Mouse (Mus musculus) megakaryocyte, embryonic 14.5 days (primary cell): ENCODE data around the gene Haao. TPM values are rescaled to one million over a fixed set of nuclear protein-coding genes. Genes with fewer than 3 reads are reported as not detected.
"Not testable (repeated sequence)": the region's sequence is repeated elsewhere in the genome, so short reads cannot be mapped to it uniquely, and the experiment has no call there.

Experiments
- H3K27me3 ChIP-seq: replicated peaks from 2 replicates; pipeline ENCODE3; 2012; ENCODE audit warnings: inconsistent platforms
- H3K36me3 ChIP-seq: replicated peaks from 2 replicates; pipeline ENCODE3; 2012; ENCODE audit warnings: low read length, inconsistent platforms, mixed read lengths
- H3K4me1 ChIP-seq: 2 replicates; pipeline ENCODE4 v1.6.1; 2012; ENCODE audit warnings: inconsistent platforms
- H3K4me3 ChIP-seq: replicated peaks from 2 replicates; pipeline ENCODE3; 2012; ENCODE audit warnings: moderate library complexity, mild to moderate bottlenecking, inconsistent platforms
- H3K9me3 ChIP-seq: 2 replicates; pipeline ENCODE4 v1.6.1; 2012; ENCODE audit warnings: inconsistent platforms
- FLI1 ChIP-seq: IDR thresholded peaks from 2 replicates; pipeline ENCODE4 v1.6.1; 2012; ENCODE audit warnings: low read length, inconsistent platforms, mixed read lengths
- GATA1 ChIP-seq: IDR thresholded peaks from 3 replicates; pipeline ENCODE4 v1.6.1; 2012; ENCODE audit warnings: mixed read lengths, low read length, inconsistent platforms, borderline replicate concordance
- polyA plus RNA-seq: library from polyadenylated mRNA; stranded (reverse); fragments of >175 nt; gene quantifications from 2 replicates; pipeline ENCODE4 v1.2.3, GENCODE M21; 2012; ENCODE audit warnings: low replicate concordance; ENCODE audit not compliant: insufficient read depth

Haao gene
- polyA plus RNA-seq, 1 experiment, result 1.9 TPM

- no peaks in the 10 kb centered on the region for H3K36me3 ChIP-seq
- TF ChIP-seq GATA1 (no peak), FLI1 (no peak)
- H3K4me1 ChIP-seq, result peaks cover 24% of the 10 kb centered on the region
- H3K27me3 ChIP-seq, result peaks cover 30% of the 10 kb centered on the region
- no peaks in the 10 kb centered on the region for H3K9me3 ChIP-seq
- no peak overlapping the region for H3K4me3 ChIP-seq
Observed at GRCm38 (mm10) chr17:83871354-83871753, 23.6 kb upstream of the Haao start.

GRCm38 (mm10) chr17:83870385-83870784 lies 22.6 kb upstream of the Haao start:
- Histone ChIP-seq H3K9me3 (no peaks in the 10 kb centered on the region), H3K4me1 (peaks cover 24% of the 10 kb centered on the region), H3K27me3 (peaks cover 22% of the 10 kb centered on the region), H3K36me3 (no peaks in the 10 kb centered on the region), H3K4me3 (no peak overlapping the region)
- no peak for TF ChIP-seq GATA1
- TF ChIP-seq FLI1, result no peak

GRCm38 (mm10) chr17:83866582-83866981 lies 18.8 kb upstream of the Haao start:
- no peaks in the 10 kb centered on the region for H3K9me3 ChIP-seq
- peaks cover 18% of the 10 kb centered on the region for H3K4me1 ChIP-seq
- H3K36me3 ChIP-seq, result no peaks in the 10 kb centered on the region
- H3K4me3 ChIP-seq, result no peak overlapping the region
- peaks cover 17% of the 10 kb centered on the region for H3K27me3 ChIP-seq
- TF ChIP-seq FLI1 (no peak), GATA1 (no peak)

GRCm38 (mm10) chr17:83865366-83865765 lies 17.6 kb upstream of the Haao start:
- Histone ChIP-seq H3K36me3 (no peaks in the 10 kb centered on the region), H3K4me1 (peaks cover 15% of the 10 kb centered on the region), H3K9me3 (no peaks in the 10 kb centered on the region), H3K27me3 (peaks cover 17% of the 10 kb centered on the region), H3K4me3 (no peak overlapping the region)
- TF ChIP-seq GATA1 (no peak), FLI1 (no peak)

- H3K36me3 ChIP-seq, result no peaks in the 10 kb centered on the region
- peak overlapping the region; percentile 97 for H3K4me3 ChIP-seq
- no peaks in the 10 kb centered on the region for H3K9me3 ChIP-seq
- peaks cover 2% of the 10 kb centered on the region for H3K27me3 ChIP-seq
- TF ChIP-seq GATA1, result no peak
- TF ChIP-seq FLI1, result no peak
- peaks cover 22% of the 10 kb centered on the region for H3K4me1 ChIP-seq
Observed at GRCm38 (mm10) chr17:83862134-83862881, 14.5 kb upstream of the Haao start.

- peak overlapping the region; percentile 97 for H3K4me3 ChIP-seq
- peaks cover 2% of the 10 kb centered on the region for H3K27me3 ChIP-seq
- TF ChIP-seq FLI1, result no peak
- TF ChIP-seq GATA1, result no peak
- H3K4me1 ChIP-seq, result peaks cover 27% of the 10 kb centered on the region
- H3K9me3 ChIP-seq, result no peaks in the 10 kb centered on the region
- no peaks in the 10 kb centered on the region for H3K36me3 ChIP-seq
Observed at GRCm38 (mm10) chr17:83861444-83862133, 13.8 kb upstream of the Haao start.

GRCm38 (mm10) chr17:83860968-83861367 lies 13.2 kb upstream of the Haao start:
- H3K4me1 ChIP-seq, result peaks cover 27% of the 10 kb centered on the region
- H3K4me3 ChIP-seq, result peak overlapping the region; percentile 97
- not testable (repeated sequence) for H3K27me3 ChIP-seq, H3K36me3 ChIP-seq, H3K9me3 ChIP-seq

GRCm38 (mm10) chr17:83860224-83860623 lies 12.5 kb upstream of the Haao start:
- Histone ChIP-seq H3K4me1 (peaks cover 27% of the 10 kb centered on the region), H3K4me3 (no peak overlapping the region), H3K36me3 (no peaks in the 10 kb centered on the region), H3K27me3 (peaks cover 2% of the 10 kb centered on the region), H3K9me3 (no peaks in the 10 kb centered on the region)
- no peak for TF ChIP-seq GATA1
- no peak for TF ChIP-seq FLI1

GRCm38 (mm10) chr17:83859639-83860038 lies 11.9 kb upstream of the Haao start:
- no peaks in the 10 kb centered on the region for H3K9me3 ChIP-seq
- H3K27me3 ChIP-seq, result peaks cover 2% of the 10 kb centered on the region
- peaks cover 27% of the 10 kb centered on the region for H3K4me1 ChIP-seq
- H3K36me3 ChIP-seq, result no peaks in the 10 kb centered on the region
- H3K4me3 ChIP-seq, result no peak overlapping the region
- TF ChIP-seq FLI1 (no peak), GATA1 (no peak)

- no peaks in the 10 kb centered on the region for H3K36me3 ChIP-seq
- peaks cover 35% of the 10 kb centered on the region for H3K4me1 ChIP-seq
- no peaks in the 10 kb centered on the region for H3K27me3 ChIP-seq
- H3K9me3 ChIP-seq, result no peaks in the 10 kb centered on the region
- TF ChIP-seq GATA1 (no peak), FLI1 (no peak)
- H3K4me3 ChIP-seq, result no peak overlapping the region
Observed at GRCm38 (mm10) chr17:83858413-83858812, 10.7 kb upstream of the Haao start.
